Mouse (Mus musculus) brain, embryonic 14.5 days (tissue): ENCODE measurements at regions not wholly inside any gene's neighbourhood (a gene's known extent, or its start where the extent isn't known, plus 50 kb on each side); places are given as distances from the start of the nearest gene placed in this dataset.

Experiments used
- CTCF ChIP-seq: fragments of 200-500 bp; IDR thresholded peaks from 2 replicates; pipeline ENCODE4 v1.5.1; 2012; ENCODE audit warnings: inconsistent platforms, mild to moderate bottlenecking, moderate library complexity, borderline replicate concordance; ENCODE audit not compliant: insufficient read depth, insufficient read length; ENCODE audit errors: extremely low read depth
- POLR2A ChIP-seq: fragments of 200-500 bp; IDR thresholded peaks from 2 replicates; pipeline ENCODE4 v1.6.1; 2012; ENCODE audit warnings: mild to moderate bottlenecking, inconsistent platforms, borderline replicate concordance; ENCODE audit not compliant: poor library complexity, insufficient read depth, insufficient read length, severe bottlenecking; ENCODE audit errors: extremely low read depth

DNA sequence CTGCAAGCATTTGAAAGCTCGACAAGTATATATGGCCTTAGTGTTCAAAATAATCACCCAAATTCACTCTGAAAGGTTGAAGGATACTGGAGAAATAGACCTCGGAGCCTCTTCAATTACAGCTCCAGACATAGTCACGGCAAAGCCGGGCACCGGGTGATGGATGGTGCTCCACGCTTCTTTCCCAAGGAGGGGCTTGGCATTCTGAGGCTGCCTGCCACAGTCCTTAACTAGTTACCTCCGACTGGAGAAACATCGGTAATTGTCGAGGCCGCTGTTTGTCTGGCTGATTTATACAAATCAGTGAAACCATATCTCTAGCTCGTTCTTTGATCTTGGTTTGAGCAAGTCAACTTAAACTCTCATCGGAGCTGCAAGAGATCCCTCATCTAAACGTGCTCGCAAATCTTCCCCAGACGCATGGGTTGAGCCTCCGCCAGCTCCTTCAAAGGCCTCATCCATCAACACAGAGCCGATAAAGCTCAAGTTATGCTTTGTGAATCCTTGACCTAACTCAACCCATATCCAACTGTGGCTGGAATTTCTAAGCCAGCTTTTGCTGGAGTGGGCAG is 145.4 kb upstream of the Stx16 start:
- TF ChIP-seq CTCF, result no peak
- no peak for TF ChIP-seq POLR2A
